Mouse (Mus musculus) kidney, postnatal 4 days (tissue): Measurements from ENCODE around the gene Dnah3.

ENCODE experiments used
- DNase-seq, 2 experiments: peaks; one replicate each; pipeline ENCODE4 v3.0.0; 2021; ENCODE audit warnings: mixed read lengths in 2 of 2

Gene Dnah3

DNA sequence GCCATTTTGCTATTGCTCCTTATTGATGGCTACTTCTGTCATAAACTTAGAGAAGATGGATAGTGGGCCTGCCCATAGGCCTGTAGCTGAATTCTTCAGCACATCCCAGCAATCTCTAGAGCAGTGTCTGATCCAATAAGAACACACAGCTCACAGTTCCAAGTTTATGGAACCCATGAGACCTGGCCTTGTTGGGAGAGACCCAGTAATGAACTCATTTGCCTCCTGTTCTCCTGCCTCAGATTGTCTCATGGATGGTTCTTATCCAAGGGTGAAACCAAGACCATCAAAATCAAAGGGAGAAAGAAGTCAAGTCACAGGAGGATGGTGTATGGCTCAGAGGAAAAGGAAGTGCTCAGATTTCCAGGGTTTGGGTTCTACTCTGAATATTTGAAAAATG lies 44.6 kb downstream of the Dnah3 start:
- no peak for DNase-seq

DNA sequence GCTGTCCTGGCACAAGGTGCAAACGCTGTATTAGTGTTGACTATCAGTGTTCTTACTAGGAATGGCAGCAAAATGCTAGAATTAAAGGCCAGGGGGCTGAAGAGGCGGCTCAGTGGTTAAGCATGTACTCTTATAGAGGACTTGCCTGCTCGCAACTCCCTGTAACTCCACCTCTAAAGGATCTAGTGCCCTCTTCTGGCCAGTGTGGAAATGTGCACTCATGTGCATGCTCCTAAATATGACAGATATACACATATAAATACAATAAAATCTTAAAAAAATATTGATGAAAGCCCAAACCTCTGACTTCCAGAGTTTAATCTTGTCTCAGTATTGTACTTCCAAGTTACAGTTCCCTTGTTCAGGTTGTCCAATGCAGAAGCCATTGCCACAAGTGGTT lies 51.1 kb downstream of the Dnah3 start:
- no peak for DNase-seq

DNA sequence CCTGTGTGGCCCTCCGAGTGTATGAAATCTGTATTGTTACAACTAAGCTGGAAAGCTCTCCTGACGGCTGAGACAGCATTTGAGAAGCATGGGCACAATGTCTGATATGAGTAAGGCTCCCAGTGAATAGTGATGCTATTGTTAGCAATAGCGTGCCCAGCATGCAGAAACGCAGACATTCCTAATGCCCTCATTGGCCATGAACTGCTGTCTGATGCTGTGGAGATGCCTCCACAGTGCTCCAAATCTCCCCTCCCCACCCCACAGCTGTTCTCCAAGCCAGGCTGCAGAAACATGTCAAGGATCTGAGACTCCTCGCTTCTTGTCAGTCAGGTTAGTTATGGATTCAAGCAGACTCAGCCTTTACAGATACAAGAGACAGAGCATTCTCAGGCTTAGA lies 58.7 kb downstream of the Dnah3 start:
- no peak for DNase-seq

DNA sequence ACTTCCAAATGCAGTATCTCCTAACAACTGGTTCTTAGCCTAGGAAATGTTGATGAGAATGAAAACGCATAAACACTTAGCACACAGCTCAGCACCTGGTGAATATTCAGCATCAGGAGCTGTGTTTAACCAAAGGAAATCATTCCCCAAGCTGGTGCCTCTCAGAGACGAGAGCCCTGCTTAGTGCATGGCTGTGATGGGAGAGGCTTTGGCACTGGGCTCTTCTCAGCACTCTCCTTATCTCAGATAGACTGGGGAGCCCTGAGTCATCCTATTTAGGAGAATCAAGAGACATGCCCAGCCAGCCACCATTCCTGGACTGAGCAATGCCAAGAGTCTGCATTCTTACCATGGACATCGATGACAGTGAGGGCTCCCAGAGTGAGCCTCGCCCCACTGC lies 60.1 kb downstream of the Dnah3 start:
- no peak for DNase-seq

DNA sequence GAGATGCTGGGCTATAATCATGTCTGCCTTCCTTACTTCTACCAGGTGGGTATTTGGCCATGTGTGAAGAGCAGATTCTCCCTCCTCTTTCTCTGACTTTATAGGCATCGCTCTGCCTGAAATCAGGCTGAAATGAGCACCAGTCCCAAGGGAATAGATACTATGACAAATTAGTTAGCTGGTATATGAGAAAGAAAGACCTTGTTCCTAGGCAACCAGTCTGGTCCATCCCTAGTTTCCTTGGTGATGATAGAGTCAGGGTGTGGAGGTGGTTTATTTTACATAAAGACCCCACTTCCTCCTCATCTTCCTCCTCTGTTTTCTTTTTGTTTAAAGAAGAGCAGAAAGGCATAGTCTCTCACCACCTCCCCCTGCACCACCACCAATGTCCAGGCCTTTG lies 60.5 kb downstream of the Dnah3 start:
- DNase-seq = no peak

DNA sequence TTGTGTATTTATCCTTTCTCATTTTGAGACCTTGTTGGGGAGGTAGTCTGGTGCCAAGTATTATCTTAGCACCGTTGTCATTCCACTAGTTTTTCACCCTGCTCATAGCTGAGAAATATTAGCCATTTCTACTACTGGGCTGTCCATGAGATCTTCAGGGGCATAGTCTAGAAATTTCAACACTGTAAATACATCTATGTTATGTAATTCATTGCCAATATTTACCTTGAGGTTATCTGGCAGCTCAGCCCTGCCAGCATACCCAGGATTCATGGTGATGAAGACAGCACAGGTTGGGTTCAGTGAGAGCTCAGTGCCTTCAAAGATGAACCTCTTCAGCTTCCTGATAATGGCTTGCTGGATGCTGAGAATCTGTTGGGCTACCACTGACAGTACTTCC lies 66.4 kb downstream of the Dnah3 start:
- no peak for DNase-seq

DNA sequence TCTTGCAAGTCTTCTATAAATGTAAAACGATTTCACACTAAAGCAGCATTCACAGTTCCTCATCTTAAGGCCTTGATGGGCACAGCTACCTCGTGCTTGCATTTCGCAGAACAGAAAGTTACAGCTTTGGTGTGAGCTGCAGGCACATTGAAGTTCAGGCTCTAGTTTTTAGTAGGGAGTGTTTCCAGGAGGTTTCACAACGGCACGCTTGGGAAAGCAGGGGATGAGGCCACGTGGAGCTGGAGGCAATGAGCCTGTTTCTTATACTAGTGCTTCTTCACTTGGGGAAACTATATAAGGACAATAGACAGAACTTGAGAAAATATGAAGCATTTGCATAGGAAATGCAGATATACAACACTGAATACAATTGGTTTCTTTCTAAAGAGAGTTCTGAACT lies 98.0 kb downstream of the Dnah3 start:
- DNase-seq = no peak

DNA sequence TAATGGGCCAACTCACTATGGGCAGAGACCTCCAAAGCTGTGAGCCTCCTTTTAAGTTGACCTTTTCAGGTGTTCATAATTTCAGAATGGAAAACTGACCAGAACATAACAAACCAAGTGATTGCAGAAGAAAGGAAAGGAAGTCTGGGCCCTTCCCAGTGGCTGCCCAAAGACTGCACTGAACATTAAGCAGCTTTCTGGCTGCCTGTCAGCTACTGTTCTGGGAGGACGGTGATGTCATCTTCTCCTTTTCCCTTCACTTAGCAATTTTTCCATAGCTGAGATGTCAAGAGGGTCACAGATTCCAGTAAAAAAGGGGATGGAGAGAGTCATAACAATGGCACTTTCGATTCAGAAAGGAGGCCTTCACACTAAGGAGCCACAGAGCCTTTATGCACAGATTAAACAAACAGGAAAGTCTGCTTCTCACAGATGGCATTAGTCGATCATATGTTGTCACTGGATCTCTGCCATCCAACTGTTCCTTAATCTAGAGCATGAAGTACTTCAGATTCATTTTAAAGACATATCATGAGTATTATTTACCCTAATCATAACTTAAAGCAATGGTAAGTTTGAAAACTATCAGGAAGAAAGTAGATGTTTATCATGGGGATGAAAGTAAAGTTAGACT lies 109.7 kb downstream of the Dnah3 start:
- no peak for DNase-seq

DNA sequence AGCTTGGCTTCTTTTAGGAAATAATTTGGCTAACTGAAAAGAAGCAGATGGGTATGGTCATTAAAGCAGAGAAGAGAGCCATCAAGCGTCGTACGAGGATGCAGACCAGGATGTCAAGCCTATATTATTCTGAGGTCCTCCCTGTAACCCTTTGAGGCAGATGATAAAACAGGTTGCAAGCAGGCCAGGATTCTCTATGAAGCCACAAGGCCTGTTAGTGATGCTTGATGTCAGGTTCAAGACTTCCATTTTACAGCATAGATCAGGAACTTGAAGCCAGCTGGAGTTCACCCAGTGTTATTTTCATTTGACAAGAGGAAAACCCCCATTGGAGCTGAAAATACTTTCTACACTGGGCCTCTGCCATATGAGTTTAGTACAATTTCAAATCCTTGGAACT lies 114.9 kb downstream of the Dnah3 start:
- no peak for DNase-seq

DNA sequence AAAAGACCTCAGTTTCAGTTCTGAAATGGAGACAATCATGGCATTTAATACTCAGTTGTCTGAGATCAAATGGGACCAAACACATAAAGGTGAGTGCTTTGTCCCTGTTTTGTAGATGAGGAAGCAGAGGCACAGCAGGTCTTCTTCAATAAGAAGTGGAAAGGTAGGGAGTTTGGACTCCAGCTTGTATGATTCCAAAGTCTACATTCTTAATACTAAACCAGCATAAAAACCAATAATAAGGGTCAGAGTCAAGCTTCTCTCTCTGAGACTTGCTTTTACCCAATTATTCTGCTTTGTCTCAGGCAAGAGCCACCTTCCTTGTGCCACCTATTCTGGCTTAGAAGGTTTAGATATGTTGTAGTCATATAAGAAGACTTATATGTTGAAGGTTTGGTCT lies 116.5 kb downstream of the Dnah3 start:
- DNase-seq = no peak

DNA sequence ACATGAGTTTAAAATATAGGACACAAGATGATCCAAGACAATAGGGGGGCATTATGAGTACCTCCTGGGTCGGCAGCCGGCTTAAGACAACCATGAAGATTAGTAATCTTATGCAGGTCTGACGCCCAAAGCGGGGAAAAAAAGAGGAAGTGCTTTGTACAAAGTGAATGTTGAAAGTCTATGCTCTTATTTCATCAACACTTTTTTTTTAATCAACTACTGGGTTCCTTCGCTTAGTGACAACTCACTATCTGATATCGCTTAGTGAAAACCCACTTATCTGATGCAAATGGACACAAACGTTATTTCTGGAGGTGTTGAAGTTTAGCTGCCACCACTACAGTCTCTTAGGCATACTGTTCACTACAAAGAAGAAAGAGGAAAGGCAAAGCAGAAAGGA lies 117.5 kb downstream of the Dnah3 start:
- no peak for DNase-seq

DNA sequence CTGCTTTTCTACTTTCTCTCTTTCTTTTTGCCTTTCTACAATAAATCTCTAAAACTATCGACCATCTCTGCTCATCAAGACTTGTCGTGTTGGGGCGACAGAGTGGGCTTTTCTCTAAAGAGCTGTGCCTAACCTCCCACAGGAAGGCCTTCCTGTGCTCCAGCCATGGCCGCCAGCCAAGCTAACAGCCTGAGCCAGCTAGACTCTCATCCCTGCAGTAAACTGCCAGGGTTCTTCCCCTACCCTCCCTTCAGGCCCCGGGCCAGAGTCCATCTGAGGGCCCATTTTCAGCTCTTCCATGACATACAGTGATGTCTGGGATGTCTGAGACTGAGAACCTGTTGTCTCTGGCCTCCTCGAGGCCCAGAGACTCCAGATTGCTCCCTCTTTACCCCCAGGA lies 118.8 kb downstream of the Dnah3 start:
- peak; percentile 13 to 16 for DNase-seq

DNA sequence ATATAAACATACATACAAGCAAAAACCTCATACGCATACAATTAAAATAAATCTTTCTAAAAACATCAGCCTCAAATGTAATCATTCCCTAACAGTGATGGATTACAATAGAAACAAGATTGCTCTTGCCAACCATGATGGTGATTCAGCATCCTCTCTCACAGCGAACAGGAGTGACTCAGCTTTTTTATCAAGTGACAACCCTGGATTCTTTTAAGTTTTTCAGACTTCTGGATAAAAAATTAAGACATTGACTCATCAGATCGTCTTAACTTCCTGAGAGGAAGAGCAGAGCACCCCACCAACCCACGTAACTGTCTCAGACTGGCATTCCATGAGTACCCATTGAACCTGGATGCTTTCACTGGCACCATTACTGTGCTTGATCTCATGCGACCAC lies 120.9 kb downstream of the Dnah3 start:
- DNase-seq = no peak

DNA sequence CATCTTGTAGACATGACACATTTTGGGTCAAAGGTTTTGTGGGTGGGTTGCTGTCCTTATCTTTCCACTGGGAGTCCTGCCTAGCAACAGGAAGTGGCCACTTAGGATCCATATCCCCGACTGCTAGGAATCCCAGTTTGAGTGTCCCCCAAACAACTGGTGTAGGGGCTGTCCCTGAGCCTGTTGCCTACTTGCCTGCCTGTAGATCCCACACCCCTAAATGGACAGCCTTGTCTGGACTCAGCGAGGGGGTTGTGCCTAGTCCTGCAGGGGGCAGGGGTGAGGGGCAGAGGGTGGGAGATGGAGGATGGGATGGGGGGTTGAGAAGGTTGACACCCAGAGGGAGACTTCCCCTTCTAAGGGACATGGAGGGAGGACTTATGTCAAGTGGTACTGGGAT lies 125.8 kb downstream of the Dnah3 start:
- no peak for DNase-seq

DNA sequence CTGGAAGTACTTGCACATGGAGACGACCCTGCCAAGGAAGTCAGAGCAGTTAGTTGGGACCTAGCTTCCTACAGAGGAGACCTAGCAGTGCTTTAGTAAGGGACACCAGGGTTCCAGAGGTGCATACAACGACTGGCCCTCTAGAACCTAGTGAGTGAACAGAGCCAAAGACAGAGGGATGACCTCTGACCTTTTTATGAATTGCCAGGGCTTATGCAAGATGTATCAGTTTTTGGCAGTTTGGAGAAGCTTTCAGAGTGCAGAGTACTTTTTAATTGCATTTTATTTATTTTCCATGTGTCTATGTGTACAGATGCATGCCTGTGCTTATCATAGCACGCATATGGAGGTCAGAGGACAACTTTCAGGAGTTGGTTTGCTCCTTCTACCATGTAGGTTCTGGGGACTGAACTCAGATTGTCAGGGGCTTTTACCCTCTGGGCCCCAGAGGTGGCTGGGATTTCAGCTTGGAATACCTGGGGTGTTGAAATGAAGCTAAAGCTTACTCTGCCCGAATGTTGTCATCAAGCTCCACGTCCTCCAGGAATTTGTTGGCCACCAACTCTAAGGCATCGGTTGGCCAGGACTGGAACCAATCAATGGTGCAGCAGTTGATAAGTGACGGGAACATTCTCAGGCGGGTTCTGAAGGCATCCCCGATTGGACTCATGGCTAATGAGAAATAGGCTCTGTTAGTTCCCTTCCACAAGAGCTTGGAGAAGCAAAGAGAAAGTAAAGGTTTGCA lies 129.3 kb downstream of the Dnah3 start:
- no peak for DNase-seq

DNA sequence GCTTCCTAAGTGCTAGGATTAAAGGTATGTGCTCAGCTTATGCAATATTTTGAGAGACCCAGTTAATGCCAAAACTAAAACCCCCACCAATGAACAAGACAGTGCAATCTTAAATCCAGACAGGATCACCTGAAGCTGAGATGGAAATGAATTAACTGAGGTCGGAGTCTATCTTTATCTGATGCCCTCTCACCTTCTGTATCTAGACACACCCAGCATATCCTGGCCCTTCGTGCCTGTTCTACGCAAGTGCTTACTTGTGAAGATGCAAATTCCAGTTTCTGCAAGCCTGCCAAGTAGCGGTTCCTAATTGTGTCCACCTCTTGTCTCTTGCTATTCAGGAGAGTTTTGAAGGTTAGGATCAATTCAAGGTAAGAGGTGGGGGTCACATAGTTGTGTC lies 129.9 kb downstream of the Dnah3 start:
- no peak for DNase-seq

DNA sequence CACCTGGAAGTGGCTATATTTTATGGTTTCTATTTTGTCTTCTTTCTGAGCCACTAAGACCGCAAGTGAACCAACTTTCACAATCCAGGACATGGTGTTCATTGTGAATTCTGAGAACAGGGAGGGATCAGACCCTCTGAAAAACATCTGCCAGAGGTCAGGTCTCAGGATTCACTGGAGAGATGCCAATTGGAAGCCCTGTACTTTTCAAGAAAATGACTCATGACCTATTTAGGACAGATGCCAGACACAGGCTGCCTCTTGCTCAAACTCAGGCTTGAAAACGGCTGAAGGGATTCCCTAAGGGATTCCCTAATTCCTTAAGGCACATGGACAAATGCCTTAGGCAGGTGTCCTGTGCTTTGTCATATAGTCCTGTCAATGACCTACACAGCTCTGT lies 134.0 kb downstream of the Dnah3 start:
- DNase-seq = no peak

DNA sequence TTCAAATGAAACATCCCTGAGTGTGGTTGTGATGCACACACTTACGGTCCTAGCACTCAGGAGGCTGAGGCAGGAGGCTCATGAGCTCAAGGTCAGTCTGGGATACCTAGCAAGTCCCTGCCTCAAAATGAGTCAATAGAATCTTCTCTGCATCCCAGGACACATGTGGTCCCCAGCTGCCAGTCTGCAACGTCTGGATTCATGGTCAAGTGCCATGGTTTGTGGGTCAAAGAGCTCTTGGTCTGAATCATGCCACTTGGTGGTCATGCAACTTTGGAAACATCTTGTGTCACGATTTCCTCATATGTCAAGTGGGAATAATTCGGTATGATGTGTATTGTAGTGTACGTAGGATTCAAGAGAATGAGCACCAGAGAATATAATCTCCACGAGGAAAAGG lies 134.5 kb downstream of the Dnah3 start:
- DNase-seq = no peak

DNA sequence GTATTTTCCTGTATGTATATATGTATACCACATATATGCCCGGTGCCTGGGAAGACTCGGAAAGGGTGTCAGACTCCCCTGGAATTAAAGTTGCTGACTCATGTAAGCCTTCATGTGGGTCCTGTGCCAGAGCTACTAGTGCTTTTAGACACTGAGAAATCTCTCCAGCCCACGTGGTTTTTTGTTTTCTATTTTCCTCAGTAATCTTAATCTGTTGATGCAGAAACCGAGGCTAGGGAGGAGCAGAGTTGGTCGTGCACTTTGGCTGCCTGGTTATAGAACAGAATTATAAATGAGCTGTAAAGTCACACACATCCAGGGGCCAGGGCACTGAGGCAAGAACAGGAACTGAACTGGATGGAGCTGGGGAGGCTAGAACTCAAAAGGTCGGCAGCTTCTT lies 135.1 kb downstream of the Dnah3 start:
- no peak for DNase-seq

DNA sequence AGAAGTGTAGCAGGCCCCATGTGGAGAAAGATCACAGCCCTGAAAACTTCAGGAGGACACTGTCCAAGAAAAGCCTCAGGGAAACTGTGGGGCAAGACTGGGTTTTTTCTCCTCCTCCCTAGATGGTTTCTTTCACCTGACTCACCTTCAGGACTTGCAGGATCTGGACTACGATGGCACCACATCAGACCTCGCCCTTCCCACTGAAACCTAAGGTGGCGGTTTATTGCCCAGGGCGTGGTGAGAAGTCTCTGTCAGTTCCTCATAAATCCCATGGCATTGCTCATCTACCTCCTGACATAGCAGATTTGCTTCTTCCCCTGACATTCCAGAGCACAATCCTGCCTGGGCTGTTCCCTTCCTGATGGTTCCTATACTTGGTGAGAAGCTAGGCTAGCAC lies 135.6 kb downstream of the Dnah3 start:
- DNase-seq = no peak

DNA sequence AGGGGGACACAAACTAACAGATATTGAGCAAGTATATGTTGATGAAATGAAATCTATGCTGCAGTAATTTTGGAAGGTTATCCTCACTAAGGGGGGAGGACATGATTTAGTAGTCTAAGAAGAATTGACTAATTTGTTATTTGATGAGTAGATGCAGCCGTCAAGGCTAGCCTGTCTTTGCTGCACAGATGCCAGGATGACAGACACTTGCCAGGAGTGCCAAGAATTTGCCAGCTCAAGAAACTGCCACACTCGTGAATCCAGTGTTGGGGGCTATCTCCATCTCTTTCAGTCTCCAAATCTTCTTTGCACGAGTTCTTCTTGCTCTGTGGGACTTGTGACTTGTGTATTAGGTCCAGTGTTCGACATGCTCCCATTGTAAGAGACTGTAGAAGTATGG lies 136.0 kb downstream of the Dnah3 start:
- no peak for DNase-seq

DNA sequence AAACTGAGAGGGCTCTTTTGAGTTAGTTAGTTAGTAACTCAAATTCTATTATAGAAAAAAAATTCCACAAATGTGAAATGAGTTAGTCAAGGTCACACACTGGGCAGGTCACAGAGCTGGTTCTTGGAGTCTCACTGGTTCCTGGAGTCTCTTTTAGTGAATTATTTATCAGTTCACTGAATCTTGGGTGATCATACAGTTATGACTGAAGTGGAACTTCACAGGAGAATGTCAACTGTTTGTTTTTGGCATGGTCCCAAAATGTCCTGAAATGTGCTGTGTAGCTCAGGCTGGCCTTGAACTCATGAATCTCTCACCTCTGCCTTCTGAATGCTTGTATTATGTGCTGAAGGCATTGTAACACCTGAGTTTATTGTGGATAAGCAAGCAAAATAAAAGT lies 137.7 kb downstream of the Dnah3 start:
- no peak for DNase-seq

DNA sequence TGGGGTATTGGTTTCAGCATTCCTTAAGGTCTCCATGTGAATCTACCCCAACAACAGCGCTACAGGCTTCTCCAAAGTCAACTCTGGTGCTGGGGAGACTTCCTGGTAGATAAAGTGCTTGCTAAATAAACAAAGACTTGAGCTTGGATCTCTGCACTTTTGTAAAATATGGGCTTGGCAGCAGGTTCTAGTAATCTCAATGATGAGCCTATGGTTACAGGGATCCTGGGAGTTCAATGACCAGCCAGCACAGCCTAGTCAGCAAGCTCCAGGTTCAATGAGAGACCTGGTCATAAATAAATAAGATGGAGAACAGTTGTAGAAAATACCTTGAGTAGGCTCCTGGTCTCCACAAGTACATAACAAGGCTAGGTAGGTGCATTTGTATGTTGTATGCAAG lies 141.0 kb downstream of the Dnah3 start:
- no peak for DNase-seq

DNA sequence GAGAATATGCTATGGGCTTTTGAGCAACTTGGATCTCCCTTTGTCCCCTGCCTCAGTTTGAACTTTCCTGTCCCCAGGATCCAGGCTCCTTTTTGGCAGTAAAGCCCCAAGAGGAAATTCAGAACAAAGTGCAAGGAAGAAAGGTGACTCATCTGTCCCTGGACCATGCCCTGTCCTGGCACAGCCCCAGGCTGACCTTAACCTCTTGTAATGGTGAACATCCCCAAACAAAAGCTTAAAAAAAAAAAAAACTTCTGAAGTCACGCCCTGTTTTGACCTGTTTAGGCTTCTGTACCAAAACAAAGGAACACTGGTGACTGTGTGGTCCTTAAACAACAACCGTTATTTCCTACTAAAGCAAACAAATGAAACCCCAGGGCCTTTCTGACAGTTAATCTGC lies 153.5 kb downstream of the Dnah3 start:
- DNase-seq = peak; percentile 16 to 35

DNA sequence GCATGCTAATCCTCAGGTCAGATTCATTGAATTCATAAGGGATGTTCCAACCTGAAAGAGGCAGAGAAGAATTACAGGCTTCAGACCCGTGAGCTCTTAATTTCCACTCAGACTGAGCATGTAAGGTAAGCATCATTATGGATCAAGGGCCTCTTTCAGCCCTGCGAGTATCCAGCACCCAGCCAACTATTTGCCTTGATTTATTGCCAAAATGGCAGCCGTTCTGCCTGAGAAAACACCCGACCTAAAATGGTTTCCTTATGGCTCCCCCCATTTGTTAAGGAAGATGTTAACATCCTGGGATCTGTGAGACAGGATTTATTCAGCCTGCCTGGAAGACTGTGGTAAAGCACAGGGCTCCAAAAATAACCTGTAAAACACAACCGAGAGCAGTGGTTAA lies 158.0 kb downstream of the Dnah3 start:
- DNase-seq = no peak
